Mouse (Mus musculus) R1 (cell line): ENCODE measurements around the gene Snrk.

Experiments
- DNase-seq: peaks from one replicate; pipeline ENCODE4 v3.0.0-alpha.2; 2018; ENCODE audit warnings: low read depth, low spot score

The Snrk gene

GRCm38 (mm10) chr9:122180105-122180504, 63.0 kb downstream of the Snrk start:
- no peak for DNase-seq

DNA sequence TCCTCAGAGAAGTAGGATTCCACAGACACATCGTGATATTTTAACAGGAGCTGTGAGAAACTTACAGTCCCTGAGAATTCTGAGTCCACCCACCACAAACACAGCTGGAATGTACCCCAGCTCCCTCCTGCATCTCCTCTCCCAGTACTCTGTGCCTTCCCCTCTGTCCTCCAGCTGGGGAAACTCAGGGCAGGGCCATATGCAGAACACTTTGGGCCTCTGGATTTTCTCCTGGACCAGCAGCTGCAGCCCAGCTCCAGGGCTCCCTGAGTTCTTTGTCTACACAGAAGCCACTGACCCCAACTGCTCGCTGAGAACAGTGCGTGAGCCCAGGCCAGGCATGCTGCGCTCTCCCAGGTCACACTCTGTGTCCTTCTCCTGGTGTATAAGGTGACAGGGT, 66.0 kb downstream of the Snrk start:
- no peak for DNase-seq

GRCm38 (mm10) chr9:122184329-122184728, 67.3 kb downstream of the Snrk start:
- no peak for DNase-seq

- peak; percentile 69 for DNase-seq
Observed at GRCm38 (mm10) chr9:122185061-122185460, 68.0 kb downstream of the Snrk start.

DNA sequence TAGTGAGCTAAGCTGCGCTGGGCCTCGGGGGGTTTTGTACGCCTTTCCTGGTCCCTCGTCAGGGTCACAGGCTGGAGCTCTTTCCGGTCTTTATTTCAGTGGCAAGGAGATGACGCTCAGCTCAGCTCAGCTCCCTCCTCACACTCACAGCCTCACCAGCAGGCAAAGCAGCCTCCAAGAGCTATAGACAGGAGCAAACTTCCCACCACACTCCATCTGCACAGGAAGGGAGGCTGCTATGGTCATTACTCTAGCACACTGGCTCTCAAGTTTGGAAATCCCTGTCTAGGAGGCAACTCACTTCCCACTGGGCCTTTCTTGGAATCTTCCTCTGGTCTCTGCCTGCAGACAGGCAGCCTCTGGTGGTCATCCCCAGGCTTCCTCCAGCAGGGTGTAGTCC, 68.9 kb downstream of the Snrk start:
- DNase-seq: no peak

- DNase-seq: no peak
Observed at GRCm38 (mm10) chr9:122186643-122187226, 69.7 kb downstream of the Snrk start.

- no peak for DNase-seq
Observed at GRCm38 (mm10) chr9:122187451-122187921, 70.4 kb downstream of the Snrk start.

DNA sequence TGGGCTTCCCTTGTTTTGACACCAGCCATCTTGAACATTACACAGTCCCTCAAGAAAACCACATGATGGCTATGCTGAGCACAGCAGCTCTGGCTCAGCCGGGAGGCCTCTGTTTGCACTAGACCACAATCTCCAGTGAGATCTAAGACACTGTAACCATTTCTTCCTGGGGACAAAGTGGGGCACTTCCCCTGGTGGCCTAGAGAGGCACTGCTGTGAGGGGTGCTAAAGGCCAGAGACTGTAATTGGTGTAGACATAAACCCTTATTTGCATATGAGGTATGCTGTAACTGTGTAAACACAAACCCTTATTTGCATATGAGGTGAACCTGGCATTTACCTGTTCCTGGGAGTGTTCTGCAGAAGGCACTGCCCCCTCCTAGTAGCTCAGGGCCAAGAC, 71.7 kb downstream of the Snrk start:
- peak; percentile 50 for DNase-seq

- DNase-seq: no peak
Observed at GRCm38 (mm10) chr9:122193361-122193760, 76.3 kb downstream of the Snrk start.

DNA sequence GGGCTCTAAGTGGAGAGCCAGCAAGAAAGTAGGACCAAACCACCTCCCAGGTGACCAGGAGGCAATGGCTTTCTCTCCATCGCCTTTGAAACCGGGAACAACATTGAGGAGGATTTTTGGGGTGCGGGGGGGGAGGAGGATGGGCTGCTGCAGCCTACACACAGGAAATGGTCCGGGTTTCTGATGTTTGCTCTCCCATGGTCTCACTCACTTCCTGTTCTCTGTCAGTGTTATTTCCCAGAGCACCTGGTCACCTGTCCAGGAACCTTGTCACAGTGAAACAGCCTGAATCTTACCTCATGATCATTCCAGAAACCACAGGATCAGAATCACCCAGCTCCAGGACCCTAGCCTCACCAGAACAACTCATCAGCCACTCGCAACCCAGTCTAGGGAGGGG, 76.8 kb downstream of the Snrk start:
- no peak for DNase-seq

DNA sequence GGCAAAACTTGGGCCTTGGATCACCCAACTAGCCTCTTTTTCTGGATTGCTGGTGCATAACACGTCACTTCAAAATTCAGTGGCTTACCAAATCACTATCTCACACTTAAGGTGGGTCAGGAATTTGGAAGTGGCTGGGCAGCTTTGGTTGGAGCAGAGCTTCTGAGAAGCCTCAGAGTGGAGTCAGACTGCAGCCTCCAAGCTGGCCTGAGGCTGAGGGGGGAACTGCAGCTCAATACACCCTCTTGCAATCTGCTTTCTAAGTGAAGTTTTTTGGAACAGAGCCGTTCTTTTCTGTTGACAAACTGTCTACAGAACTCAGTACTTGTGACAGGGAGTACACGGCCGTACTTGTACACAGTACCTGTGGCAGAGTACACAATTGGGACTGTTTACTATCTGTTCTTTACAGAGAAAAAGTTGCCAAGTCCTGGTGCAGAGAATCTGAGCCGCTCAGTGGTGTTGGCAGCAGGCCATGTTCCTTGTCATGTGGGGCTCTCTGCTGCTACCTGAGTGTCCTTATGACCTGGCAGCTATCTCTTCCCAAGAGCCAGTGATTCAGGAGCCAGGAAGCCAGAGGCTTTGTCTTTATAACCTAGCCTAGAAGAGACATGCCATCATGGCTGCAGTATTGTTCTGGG, 78.1 kb downstream of the Snrk start:
- no peak for DNase-seq

GRCm38 (mm10) chr9:122197021-122197420, 80.0 kb downstream of the Snrk start:
- DNase-seq: no peak

DNA sequence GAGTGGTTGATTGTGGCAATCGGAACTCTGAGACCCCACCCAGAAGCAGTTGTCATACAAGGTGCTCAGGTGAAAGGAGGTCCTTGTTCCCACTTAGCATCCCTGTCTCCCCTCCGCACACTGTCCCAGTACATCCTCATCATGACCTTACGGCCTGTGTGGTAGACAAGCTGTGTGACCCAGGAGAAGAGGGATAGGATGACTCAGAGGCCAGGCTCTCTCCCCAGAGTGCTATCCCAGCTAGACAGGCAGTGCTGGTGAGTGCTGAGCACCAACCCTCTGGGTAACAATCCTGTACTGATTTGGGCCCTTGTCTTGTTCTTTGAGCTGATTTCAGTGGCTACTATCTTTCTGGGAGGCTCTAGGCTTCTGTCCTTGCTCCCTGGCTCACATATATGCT, 81.6 kb downstream of the Snrk start:
- peak; percentile 8 for DNase-seq

DNA sequence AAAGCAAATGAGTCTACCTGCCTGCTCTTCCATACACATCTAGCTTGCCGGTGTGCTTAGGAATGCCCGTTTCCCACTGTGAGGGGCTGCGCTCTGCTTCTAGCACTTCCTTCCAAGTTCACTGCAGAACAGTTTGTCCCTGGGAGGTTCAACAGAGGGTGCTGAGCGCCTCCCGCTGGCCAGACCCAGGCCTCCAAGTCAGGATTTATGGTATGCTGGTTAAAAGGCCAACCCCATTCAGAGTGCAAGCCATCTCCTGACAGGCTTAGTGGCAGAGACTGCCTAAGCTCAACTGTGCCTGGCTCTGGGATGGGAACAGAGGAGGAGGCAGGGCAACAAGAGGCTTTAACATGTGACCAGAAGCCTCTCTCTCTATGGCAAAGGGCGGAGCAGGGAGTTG, 82.2 kb downstream of the Snrk start:
- DNase-seq: peak; percentile 81

- DNase-seq: peak; percentile 77
Observed at GRCm38 (mm10) chr9:122204508-122204907, 87.4 kb downstream of the Snrk start.

GRCm38 (mm10) chr9:122205543-122206200, 88.6 kb downstream of the Snrk start:
- DNase-seq: no peak

- no peak for DNase-seq
Observed at GRCm38 (mm10) chr9:122208311-122208710, 91.2 kb downstream of the Snrk start.

DNA sequence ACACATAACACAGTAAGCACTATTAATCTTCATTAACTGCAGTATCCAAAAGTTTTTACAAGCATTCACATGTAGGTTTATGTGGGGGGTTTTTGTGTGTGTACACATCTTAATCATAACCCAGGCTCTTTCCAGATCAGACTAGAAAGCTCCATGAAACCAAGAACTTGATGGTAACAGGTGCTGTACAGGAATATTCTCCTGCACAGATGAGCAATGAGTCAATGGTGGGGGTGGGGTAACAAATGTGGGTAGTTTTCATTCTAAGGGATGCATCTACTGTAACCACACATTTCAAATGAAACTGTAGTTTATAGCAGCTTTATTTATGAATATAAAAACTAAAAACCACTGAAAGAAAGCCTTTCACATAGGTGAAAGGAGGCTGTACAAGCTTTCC, 98.1 kb downstream of the Snrk start:
- no peak for DNase-seq

DNA sequence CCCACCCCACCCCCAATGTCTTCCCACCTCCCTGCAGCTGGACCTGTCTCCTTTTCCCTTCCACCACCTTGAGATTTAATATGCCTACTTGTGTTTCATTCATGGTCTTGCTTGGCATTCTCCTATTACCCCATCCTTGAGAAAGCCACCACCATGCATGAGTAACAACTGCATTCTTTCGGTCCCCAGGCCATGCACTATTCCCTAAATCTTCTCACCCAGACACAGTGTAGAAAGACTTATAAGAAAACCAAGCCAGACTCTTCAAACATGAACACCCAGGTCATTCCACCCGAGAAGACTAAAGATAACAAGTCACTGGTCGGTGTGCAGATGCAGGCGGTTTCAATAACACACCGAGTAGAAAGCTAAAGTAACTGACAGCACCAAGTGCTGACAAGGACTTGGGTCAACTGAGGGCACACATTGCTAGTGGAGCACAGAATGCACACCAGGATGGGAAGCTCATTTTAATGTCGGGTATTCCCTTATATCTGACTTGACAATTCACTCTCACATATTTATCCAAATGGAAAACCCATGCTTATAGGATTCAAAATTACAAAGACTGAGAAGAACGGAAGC, 100.0 kb downstream of the Snrk start:
- no peak for DNase-seq
